Mouse (Mus musculus): ENCODE results near the gene Tmem201.

GRCm38 (mm10) chr4:149724916-149725470 lies 12.9 kb downstream of the Tmem201 start:
- TF ChIP-seq CTCF (IDR thresholded peaks at IDR 0.05; ENCODE audit: extremely low read depth, insufficient read length, insufficient replicate concordance, low read depth, low read length): no peak
- TF ChIP-seq POLR2A (IDR thresholded peaks at IDR 0.05; ENCODE audit: low read depth, low read length): no peak

Measured in small intestine, adult 2 months (tissue).